Mouse (Mus musculus) hindbrain, embryonic 14.5 days (tissue): ENCODE results near the gene Rspo4. TPM values are rescaled to one million over a fixed set of nuclear protein-coding genes. Genes with fewer than 3 reads are reported as not detected.

ENCODE experiments used
- ATAC-seq: fragments of 200-750 bp; cut with Nextera tagmentation; 2 replicates; pipeline ENCODE4 v1.8.0; 2017; ENCODE audit warnings: moderate number of reproducible peaks, mild to moderate bottlenecking, moderate TSS enrichment, moderate library complexity; ENCODE audit not compliant: low FRiP score
- DNase-seq: peaks from one replicate; pipeline ENCODE4 v3.0.0-alpha.2; 2015; ENCODE audit warnings: low spot score
- H3K27ac ChIP-seq: fragments of 300-500 bp; sonication (generic); 2 replicates; pipeline ENCODE4 v1.5.1; 2014; ENCODE audit warnings: mild to moderate bottlenecking, moderate library complexity
- H3K27me3 ChIP-seq: fragments of 300-500 bp; sonication (generic); 2 replicates; pipeline ENCODE4 v1.6.1; 2014; ENCODE audit warnings: mild to moderate bottlenecking, low read length, mixed read lengths; ENCODE audit not compliant: control insufficient read depth, insufficient read depth
- H3K36me3 ChIP-seq: fragments of 300-500 bp; sonication (generic); replicated peaks from 2 replicates; pipeline ENCODE4 v1.6.1; 2014; ENCODE audit not compliant: control insufficient read depth, insufficient read depth
- H3K4me1 ChIP-seq: fragments of 300-500 bp; sonication (generic); replicated peaks from 2 replicates; pipeline ENCODE4 v1.6.1; 2014; ENCODE audit warnings: antibody characterized with exemption, low read length, mixed read lengths; ENCODE audit not compliant: control insufficient read depth, insufficient read depth
- H3K4me2 ChIP-seq: fragments of 300-500 bp; sonication (generic); replicated peaks from 2 replicates; pipeline ENCODE4 v1.6.1; 2014; ENCODE audit warnings: mild to moderate bottlenecking, moderate library complexity
- H3K4me3 ChIP-seq: fragments of 300-500 bp; sonication (generic); replicated peaks from 2 replicates; pipeline ENCODE4 v1.5.1; 2014; ENCODE audit warnings: mild to moderate bottlenecking, low read length
- H3K9ac ChIP-seq: fragments of 300-500 bp; sonication (generic); 2 replicates; pipeline ENCODE4 v1.6.1; 2014
- H3K9me3 ChIP-seq: fragments of 300-500 bp; sonication (generic); 2 replicates; pipeline ENCODE4 v1.6.1; 2016; ENCODE audit warnings: low read length; ENCODE audit not compliant: control insufficient read depth
- WGBS: fragments of 180-500 bp; shearing (Covaris S2); extraction: QIAGEN DNeasy Blood & Tissue Kit; methylation state at CpG from one replicate; pipeline ENCODE4 v1.1.7; 2014; 5-methylcytosine and 5-hydroxymethylcytosine counted together
- polyA plus RNA-seq: library from polyadenylated mRNA; unstranded; fragments of >200 nt; fragmentation: Nextera tagmentation; extraction: Ambion mirVana; gene quantifications from 2 replicates; pipeline ENCODE4 v1.2.1, GENCODE M21; 2014

Rspo4 gene
- polyA plus RNA-seq, 1 experiment from 2014 or later = 0.55 TPM

GRCm38 (mm10) chr2:151919140-151919539 is 76.4 kb downstream of the Rspo4 start:
- Histone ChIP-seq H3K27me3 (no peaks in the 10 kb centered on the region), H3K27ac (no peak overlapping the region), H3K36me3 (no peaks in the 10 kb centered on the region), H3K9ac (no peak overlapping the region), H3K9me3 (no peaks in the 10 kb centered on the region), H3K4me1 (no peaks in the 10 kb centered on the region), H3K4me2 (no peak overlapping the region), H3K4me3 (no peak overlapping the region)
- no peak for DNase-seq
- 77% methylated on average over 9 of the region's 9 CpGs for WGBS
- ATAC-seq = no peak

GRCm38 (mm10) chr2:151921068-151921467 is 78.3 kb downstream of the Rspo4 start:
- no peak for DNase-seq
- Histone ChIP-seq H3K27ac (no peak overlapping the region), H3K9ac (no peak overlapping the region), H3K4me2 (no peak overlapping the region), H3K9me3 (no peaks in the 10 kb centered on the region), H3K27me3 (no peaks in the 10 kb centered on the region), H3K4me1 (no peaks in the 10 kb centered on the region), H3K36me3 (no peaks in the 10 kb centered on the region), H3K4me3 (no peak overlapping the region)
- no peak for ATAC-seq
- WGBS = 64% methylated on average over 8 of the region's 8 CpGs

GRCm38 (mm10) chr2:151921596-151921995 is 78.9 kb downstream of the Rspo4 start:
- H3K27ac ChIP-seq = no peak overlapping the region
- ATAC-seq (no peak), DNase-seq (no peak)
- H3K9ac ChIP-seq = no peak overlapping the region
- H3K27me3 ChIP-seq = no peaks in the 10 kb centered on the region
- no peaks in the 10 kb centered on the region for H3K4me1 ChIP-seq
- 62% methylated on average over 4 of the region's 4 CpGs for WGBS
- H3K4me3 ChIP-seq = no peak overlapping the region
- no peaks in the 10 kb centered on the region for H3K9me3 ChIP-seq
- H3K36me3 ChIP-seq = no peaks in the 10 kb centered on the region
- H3K4me2 ChIP-seq = no peak overlapping the region

Other genes with a start within 250 kb of the Rspo4 start
- gene Snph, start 210.3 kb upstream of the Rspo4 start, polyA plus RNA-seq = 24.6 and 25.4 TPM in 2 replicates
- gene Rad21l, start 174.4 kb upstream of the Rspo4 start, polyA plus RNA-seq = 0.29 and 0.35 TPM in 2 replicates
- 25.3 and 28.0 TPM in 2 replicates for gene Tmem74b, start 140.9 kb upstream of the Rspo4 start, polyA plus RNA-seq
- gene Psmf1, start 98.7 kb upstream of the Rspo4 start, polyA plus RNA-seq = 60.1 and 60.8 TPM in 2 replicates
- 0.08 and 0.31 TPM in 2 replicates for gene Angpt4, start 68.3 kb downstream of the Rspo4 start, polyA plus RNA-seq
- gene Fam110a, start 137.3 kb downstream of the Rspo4 start, polyA plus RNA-seq = 39.8 and 42.7 TPM in 2 replicates
- 0.73 and 1.4 TPM in 2 replicates for gene Slc52a3, start 153.6 kb downstream of the Rspo4 start, polyA plus RNA-seq
- gene Scrt2, start 238.6 kb downstream of the Rspo4 start, polyA plus RNA-seq = 10.9 and 13.6 TPM in 2 replicates